Mouse (Mus musculus) intestine, embryonic 15.5 days (tissue): Measurements from ENCODE around the gene Rrbp1. TPM values are rescaled to one million over a fixed set of nuclear protein-coding genes. Genes with fewer than 3 reads are reported as not detected.

Source experiments
- ATAC-seq: fragments of 200-750 bp; cut with Nextera tagmentation; 2 replicates; pipeline ENCODE4 v1.8.0; 2017; ENCODE audit warnings: moderate TSS enrichment, moderate library complexity
- H3K27ac ChIP-seq: fragments of 300-500 bp; sonication (generic); 2 replicates; pipeline ENCODE4 v1.5.1; 2015; ENCODE audit warnings: mild to moderate bottlenecking, inconsistent platforms
- H3K27me3 ChIP-seq: fragments of 300-500 bp; sonication (generic); replicated peaks from 2 replicates; pipeline ENCODE4 v1.6.1; 2015; ENCODE audit warnings: inconsistent platforms
- H3K36me3 ChIP-seq: fragments of 300-500 bp; sonication (generic); 2 replicates; pipeline ENCODE4 v1.6.1; 2015; ENCODE audit warnings: inconsistent platforms
- H3K4me1 ChIP-seq: fragments of 300-500 bp; sonication (generic); replicated peaks from 2 replicates; pipeline ENCODE4 v1.6.1; 2015; ENCODE audit warnings: inconsistent platforms
- H3K4me2 ChIP-seq: fragments of 300-500 bp; sonication (generic); replicated peaks from 2 replicates; pipeline ENCODE4 v1.6.1; 2015; ENCODE audit warnings: mild to moderate bottlenecking, inconsistent platforms
- H3K4me3 ChIP-seq: fragments of 300-500 bp; sonication (generic); replicated peaks from 2 replicates; pipeline ENCODE4 v1.5.1; 2015; ENCODE audit warnings: inconsistent platforms
- H3K9ac ChIP-seq: fragments of 300-500 bp; sonication (generic); 2 replicates; pipeline ENCODE4 v1.6.1; 2015; ENCODE audit warnings: inconsistent platforms
- H3K9me3 ChIP-seq: fragments of 300-500 bp; sonication (generic); 2 replicates; pipeline ENCODE4 v1.6.1; 2016; ENCODE audit warnings: inconsistent platforms
- WGBS: fragments of 180-500 bp; shearing (Covaris S2); methylation state at CpG from one replicate; pipeline ENCODE4 v1.1.7; 2015; 5-methylcytosine and 5-hydroxymethylcytosine counted together
- polyA plus RNA-seq: library from polyadenylated mRNA; unstranded; fragments of >200 nt; fragmentation: Nextera tagmentation; extraction: Ambion mirVana; gene quantifications from 2 replicates; pipeline ENCODE4 v1.2.1, GENCODE M21; 2015

Gene Rrbp1
- polyA plus RNA-seq, 1 experiment from 2014 or later = 103 TPM

DNA sequence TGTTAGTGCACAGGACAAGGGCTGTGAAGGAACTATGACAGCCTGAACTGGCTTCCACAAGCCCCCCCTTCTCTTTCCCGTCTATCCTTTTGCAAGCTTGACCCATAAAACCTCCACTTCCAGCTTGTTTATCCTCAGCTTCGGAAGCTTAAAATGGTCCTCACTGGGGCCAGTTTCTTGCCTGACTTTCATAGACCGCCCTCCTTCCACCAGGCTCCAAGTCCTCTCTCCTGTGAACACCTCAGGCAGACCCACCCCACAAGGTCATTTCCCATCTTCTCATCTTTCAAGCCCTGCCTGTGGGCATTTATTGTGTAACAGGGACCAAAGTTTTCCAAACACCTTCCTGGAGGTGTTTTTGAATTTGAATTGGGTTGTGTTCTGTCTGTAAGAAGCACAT lies 11.4 kb upstream of the Rrbp1 start:
- H3K4me2 ChIP-seq = no peak overlapping the region
- no peaks in the 10 kb centered on the region for H3K27me3 ChIP-seq
- H3K9me3 ChIP-seq = no peaks in the 10 kb centered on the region
- no peak for ATAC-seq
- no peaks in the 10 kb centered on the region for H3K4me1 ChIP-seq
- H3K27ac ChIP-seq = no peak overlapping the region
- no peak overlapping the region for H3K4me3 ChIP-seq
- WGBS = 47% methylated on average over 3 of the region's 3 CpGs
- H3K36me3 ChIP-seq = no peaks in the 10 kb centered on the region
- no peak overlapping the region for H3K9ac ChIP-seq

DNA sequence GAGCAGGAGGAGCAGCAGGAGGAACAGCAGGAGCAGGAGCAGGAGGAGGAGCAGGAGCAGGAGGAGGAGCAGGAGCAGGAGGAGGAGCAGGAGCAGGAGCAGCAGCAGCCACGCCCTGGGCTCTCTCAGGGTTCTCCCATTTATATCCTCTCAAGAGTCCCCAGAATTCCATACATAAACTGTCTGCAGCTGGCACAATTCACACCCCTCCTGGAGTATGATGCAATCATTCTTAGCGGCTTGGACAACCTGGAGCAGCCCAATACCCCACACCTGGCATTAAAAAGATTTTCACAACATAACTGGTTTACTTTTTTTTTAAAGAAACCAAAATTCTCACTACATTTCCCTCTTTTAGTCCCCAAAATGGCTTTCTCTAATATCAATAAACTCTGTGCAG lies 8.9 kb upstream of the Rrbp1 start:
- H3K4me2 ChIP-seq = no peak overlapping the region
- H3K27ac ChIP-seq = no peak overlapping the region
- no peaks in the 10 kb centered on the region for H3K9me3 ChIP-seq
- peak; percentile 51 for ATAC-seq
- no peak overlapping the region for H3K4me3 ChIP-seq
- H3K36me3 ChIP-seq = no peaks in the 10 kb centered on the region
- 50% methylated on average over 2 of the region's 2 CpGs for WGBS
- H3K27me3 ChIP-seq = no peaks in the 10 kb centered on the region
- H3K9ac ChIP-seq = no peak overlapping the region
- no peaks in the 10 kb centered on the region for H3K4me1 ChIP-seq

DNA sequence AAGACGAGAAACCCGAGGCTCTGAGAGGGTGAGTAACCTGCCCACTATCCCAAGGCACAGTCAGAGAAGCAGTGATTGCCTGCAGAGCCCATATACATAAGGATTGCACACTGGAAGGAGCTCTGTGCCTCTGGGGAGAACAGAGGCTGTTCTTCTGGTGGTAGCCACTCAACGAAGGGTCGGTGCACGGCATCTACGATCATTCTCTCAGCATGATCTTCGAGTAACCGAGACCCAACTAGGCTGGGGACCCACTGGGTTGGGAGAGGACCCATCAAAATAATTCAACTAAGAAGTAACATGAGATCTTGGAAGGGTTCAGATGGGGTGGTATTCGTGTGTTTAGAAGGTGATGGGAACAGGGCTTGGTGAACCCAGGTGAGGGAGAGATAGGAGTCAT lies 4.8 kb upstream of the Rrbp1 start:
- 85% methylated on average over 9 of the region's 9 CpGs for WGBS

DNA sequence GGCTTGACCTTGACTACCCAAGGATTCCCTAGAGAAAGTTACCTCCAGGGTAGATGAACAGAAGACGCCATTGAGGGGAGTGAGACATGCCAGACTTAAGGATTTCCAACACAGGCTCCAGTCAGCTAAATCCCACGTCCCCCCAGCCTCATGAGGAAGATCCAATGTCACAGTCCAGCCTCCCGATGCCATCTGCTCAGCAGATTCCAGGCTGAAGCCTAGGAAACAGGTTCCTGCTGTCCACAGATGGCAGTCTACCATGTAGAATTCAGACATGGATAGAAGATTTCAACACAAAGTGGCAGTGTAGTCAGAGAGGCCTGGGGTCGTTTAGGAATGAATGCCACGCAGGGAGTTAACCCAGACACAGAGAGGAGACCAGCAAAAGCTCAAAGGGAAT lies 3.4 kb upstream of the Rrbp1 start:
- Histone ChIP-seq H3K9ac (no peak overlapping the region), H3K27me3 (no peaks in the 10 kb centered on the region), H3K4me3 (no peak overlapping the region), H3K27ac (no peak overlapping the region), H3K4me1 (peaks cover 2% of the 10 kb centered on the region), H3K9me3 (no peaks in the 10 kb centered on the region), H3K4me2 (no peak overlapping the region; the same call in 1 of the 2 replicates), H3K36me3 (no peaks in the 10 kb centered on the region)
- 57% methylated on average over 5 of the region's 5 CpGs for WGBS
- no peak for ATAC-seq

More for the DNA sequence above, 4.8 kb upstream of the Rrbp1 start:
- Histone ChIP-seq H3K9me3 (no peaks in the 10 kb centered on the region), H3K36me3 (no peaks in the 10 kb centered on the region), H3K9ac (no peak overlapping the region), H3K4me1 (no peaks in the 10 kb centered on the region), H3K4me2 (no peak overlapping the region), H3K4me3 (no peak overlapping the region), H3K27me3 (no peaks in the 10 kb centered on the region), H3K27ac (no peak overlapping the region)
- ATAC-seq = no peak

DNA sequence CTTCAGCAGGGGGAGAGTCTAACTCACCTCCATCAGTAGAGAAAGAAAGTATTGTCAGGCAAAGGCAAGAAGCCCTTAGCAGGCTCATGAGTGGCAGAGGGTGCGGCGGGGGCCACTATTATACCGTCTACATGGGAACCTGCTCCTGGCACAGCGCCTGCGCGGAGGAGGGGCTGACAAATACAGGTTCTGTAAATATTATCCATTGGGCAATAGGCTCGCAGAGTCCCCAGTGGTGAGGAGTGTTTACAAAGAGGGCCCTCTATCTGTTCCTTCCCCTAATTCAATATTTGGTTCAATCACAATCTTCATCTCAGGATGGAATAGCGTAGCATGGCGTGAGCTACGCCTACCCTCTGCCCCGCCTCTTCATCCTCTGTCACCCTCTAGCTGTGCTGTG lies 3.0 kb upstream of the Rrbp1 start:
- no peak overlapping the region for H3K27ac ChIP-seq
- no peaks in the 10 kb centered on the region for H3K9me3 ChIP-seq
- no peak overlapping the region for H3K4me3 ChIP-seq
- H3K36me3 ChIP-seq = no peaks in the 10 kb centered on the region
- no peak for ATAC-seq
- no peak overlapping the region; the same call in 1 of the 2 replicates for H3K4me2 ChIP-seq
- 61% methylated on average over 11 of the region's 11 CpGs for WGBS
- H3K27me3 ChIP-seq = no peaks in the 10 kb centered on the region
- peaks cover 5% of the 10 kb centered on the region for H3K4me1 ChIP-seq
- H3K9ac ChIP-seq = no peak overlapping the region

DNA sequence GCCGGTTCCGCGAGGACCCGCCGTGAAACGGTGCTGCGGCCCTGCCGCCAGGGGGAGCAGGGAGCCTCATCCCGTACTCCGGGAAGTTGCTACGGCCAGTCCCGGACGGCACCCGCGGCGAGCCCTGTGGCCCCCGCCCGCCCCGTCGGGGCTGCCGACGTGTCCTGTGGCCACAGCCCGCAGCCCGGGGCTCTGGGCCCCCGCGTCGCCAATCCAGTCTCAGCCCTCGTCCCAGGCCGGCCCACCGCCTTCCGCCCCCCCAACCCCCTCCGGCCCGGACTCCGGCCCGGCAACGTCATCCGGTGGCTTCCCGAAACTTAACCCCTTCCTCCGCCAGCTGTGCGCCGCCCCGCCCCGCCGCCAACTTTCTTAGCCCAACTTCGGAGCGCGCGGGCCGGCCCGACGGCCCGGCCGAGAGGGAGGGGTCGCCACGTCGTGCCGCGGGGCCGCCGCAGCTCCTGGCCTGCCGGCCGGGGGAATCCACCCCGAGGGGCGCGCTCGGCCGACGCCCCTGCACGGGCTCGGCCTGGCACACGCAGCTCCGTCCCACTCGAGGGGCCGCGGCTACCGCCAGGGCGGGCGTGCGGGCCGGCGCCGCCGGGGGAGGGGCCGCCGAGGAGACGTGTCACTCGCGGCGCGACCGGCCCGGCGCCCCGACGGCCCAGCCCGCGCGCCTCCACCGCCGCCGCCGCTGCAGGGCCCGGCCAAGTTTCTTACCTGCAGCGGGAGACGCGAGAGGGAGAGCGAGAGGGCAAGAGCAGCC lies 600 bp downstream of the Rrbp1 start:
- peak overlapping the region; percentile 74 for H3K4me2 ChIP-seq
- H3K36me3 ChIP-seq = no peaks in the 10 kb centered on the region
- peak overlapping the region; percentile 99 for H3K4me3 ChIP-seq
- peak overlapping the region; percentile 98 for H3K27ac ChIP-seq
- under 1% methylated on average over 91 of the region's 107 CpGs for WGBS
- no peaks in the 10 kb centered on the region for H3K9me3 ChIP-seq
- H3K27me3 ChIP-seq = no peaks in the 10 kb centered on the region
- ATAC-seq = peak; percentile 45
- H3K9ac ChIP-seq = peak overlapping the region; percentile 97
- peaks cover 35% of the 10 kb centered on the region for H3K4me1 ChIP-seq

DNA sequence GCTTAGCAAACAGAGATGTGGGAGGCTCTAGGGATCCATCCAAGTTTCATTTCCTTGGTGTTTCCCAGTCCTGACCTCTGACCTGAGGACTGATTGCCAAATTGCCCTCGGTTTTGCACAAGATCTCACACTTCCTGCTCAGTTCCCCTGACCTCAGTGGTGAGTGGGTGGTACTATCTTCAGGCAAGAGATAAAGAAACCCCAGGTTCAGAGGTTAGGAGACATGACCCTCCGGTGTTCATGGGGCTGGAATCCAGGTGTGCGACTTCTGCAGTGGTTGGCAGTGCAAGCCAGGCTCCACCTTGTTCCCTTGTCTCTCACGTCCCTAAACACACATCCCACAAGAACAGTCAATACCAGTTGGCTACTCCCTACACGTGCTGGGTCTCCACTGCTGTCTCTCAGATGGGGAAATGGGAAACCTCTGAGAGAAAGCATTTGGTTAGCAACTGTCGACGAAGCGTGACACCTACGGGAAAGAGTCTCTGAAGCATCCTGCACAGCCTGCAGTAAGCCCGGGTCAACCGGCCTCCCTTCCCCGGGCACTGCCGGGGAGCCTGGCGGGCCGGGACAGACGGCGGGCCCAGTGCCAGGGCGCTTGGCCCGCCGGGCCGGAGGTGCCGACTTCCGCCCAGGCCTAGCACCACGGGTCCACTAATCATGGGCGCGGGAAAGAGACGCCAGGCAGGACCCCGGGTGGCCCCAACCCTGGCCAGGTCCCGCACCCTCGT lies 1.3 kb downstream of the Rrbp1 start:
- ATAC-seq = peak; percentile 29
- peaks cover 42% of the 10 kb centered on the region for H3K4me1 ChIP-seq

DNA sequence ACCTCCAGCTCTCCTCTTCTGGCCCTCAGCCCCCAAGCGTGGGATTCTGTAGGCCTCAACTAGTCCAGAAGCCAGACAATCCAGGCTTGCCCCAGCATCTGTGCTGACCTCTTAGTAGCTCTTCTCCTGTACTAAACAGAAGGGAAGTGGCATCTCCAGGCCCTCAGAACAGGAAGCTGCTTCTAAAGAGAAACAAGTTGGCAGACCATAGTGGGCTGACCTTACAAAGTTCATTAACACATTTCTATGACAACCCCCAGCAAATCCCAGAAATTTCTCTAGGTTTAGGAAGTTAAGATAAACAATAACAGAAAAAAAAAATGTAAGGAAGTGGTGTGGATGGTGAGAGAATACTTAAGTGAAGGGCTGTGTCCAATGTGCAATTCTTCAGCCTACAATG lies 2.0 kb downstream of the Rrbp1 start:
- H3K27me3 ChIP-seq = no peaks in the 10 kb centered on the region
- ATAC-seq = no peak
- H3K4me2 ChIP-seq = peak overlapping the region; percentile 74
- no peaks in the 10 kb centered on the region for H3K9me3 ChIP-seq
- H3K4me1 ChIP-seq = peaks cover 47% of the 10 kb centered on the region
- H3K27ac ChIP-seq = peak overlapping the region; percentile 98
- no peaks in the 10 kb centered on the region for H3K36me3 ChIP-seq
- 52% methylated on average over 1 of the region's 1 CpGs for WGBS
- H3K9ac ChIP-seq = 0 out of 2 replicates have a peak overlapping the region, but pooled peaks have one; percentile 97
- peak overlapping the region; percentile 99 for H3K4me3 ChIP-seq

More for the DNA sequence above, 1.3 kb downstream of the Rrbp1 start:
- Histone ChIP-seq H3K9me3 (no peaks in the 10 kb centered on the region), H3K27me3 (no peaks in the 10 kb centered on the region), H3K9ac (peak overlapping the region; percentile 97), H3K4me3 (peak overlapping the region; percentile 99), H3K4me2 (peak overlapping the region; percentile 74), H3K36me3 (no peaks in the 10 kb centered on the region), H3K27ac (peak overlapping the region; percentile 98)
- 2% methylated on average over 30 of the region's 30 CpGs for WGBS

DNA sequence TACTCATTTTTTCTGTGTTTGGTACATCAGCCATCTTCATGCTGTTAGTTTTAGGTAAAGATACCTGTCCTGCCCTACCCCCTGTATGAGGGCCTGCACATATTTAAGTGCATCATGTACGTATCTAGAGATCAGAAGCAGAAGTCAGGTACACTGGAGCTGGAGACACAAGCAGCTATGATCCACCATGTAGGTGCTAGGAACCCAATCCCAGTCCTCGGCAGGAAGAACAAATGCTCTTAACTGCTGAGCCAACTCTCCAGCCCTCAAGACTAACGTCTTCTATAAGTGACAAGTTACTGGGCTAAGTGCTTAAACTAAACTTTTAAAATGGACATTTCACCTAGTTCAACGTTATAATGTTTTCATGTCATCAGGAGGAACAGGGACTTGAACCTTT lies 3.9 kb downstream of the Rrbp1 start:
- WGBS = 77% methylated on average over 4 of the region's 4 CpGs
- H3K4me1 ChIP-seq = peaks cover 59% of the 10 kb centered on the region

DNA sequence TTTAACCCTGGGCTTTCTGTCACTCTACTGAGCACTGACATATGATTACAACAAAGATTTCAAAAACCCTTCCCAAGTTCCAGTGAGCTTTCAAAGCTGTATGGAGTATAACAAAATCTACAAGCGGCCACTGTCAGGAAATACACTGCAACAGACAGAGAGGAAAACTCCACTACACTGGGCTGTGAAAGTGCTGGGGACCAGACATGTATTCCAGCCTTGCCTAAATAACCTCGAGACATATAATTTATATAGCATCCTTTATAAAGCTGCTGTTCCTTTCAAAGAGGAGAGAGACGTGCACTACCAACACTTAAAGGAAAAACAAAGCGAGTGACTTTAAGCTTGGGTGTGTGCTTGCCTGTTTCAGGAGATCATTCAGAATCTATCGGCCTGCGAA lies 4.4 kb downstream of the Rrbp1 start:
- ATAC-seq = no peak
- no peak overlapping the region for H3K4me2 ChIP-seq
- WGBS = 66% methylated on average over 6 of the region's 6 CpGs
- H3K4me3 ChIP-seq = no peak overlapping the region
- no peaks in the 10 kb centered on the region for H3K9me3 ChIP-seq
- H3K9ac ChIP-seq = no peak overlapping the region
- H3K4me1 ChIP-seq = peaks cover 59% of the 10 kb centered on the region
- H3K36me3 ChIP-seq = 0 out of 2 replicates have a peak, but pooled peaks cover 3% of the 10 kb centered on the region
- no peaks in the 10 kb centered on the region for H3K27me3 ChIP-seq
- no peak overlapping the region for H3K27ac ChIP-seq

More for the DNA sequence above, 3.9 kb downstream of the Rrbp1 start:
- Histone ChIP-seq H3K36me3 (0 out of 2 replicates have a peak, but pooled peaks cover 3% of the 10 kb centered on the region), H3K4me3 (no peak overlapping the region), H3K4me2 (no peak overlapping the region), H3K9ac (no peak overlapping the region), H3K9me3 (no peaks in the 10 kb centered on the region), H3K27ac (no peak overlapping the region), H3K27me3 (no peaks in the 10 kb centered on the region)
- no peak for ATAC-seq

DNA sequence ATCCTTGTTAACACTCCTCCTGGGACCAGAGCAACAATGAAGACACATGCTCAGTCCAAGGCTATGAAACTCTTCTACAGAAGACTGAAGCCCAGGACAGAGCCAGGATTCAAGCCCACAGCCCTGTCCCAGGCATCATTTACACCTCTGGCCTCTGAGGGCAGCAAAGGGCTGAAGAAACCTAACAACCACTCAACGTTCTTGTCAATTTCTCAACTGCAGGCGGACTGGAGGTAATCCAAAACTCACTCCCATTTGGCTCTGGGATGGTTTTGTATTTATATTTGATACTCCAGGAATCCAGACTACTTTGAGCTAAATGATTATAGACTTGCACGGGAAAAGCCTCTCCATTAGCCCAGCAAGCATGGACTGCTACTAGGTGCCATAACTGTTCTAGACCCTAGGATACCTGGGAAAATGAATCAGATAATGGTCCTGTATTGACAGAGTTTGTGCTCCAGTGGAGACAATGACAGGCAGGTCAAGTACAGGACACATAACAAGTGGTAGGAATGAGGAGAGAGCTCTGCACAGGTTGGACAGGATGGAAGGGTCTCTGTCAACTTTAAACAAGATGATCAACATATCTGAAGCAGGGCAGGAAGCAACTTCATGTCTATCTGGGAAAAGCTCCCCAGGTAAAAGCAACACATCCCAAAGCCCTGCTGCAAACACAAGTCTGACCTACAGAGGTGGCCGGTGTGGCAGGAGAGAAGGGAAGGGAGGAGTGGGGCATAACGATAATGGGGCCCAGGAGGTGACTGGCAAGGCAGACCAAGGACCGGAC lies 5.7 kb downstream of the Rrbp1 start:
- Histone ChIP-seq H3K9me3 (no peaks in the 10 kb centered on the region), H3K4me1 (peaks cover 59% of the 10 kb centered on the region), H3K4me3 (no peak overlapping the region), H3K36me3 (0 out of 2 replicates have a peak, but pooled peaks cover 3% of the 10 kb centered on the region), H3K4me2 (0 out of 2 replicates have a peak overlapping the region, but pooled peaks have one; percentile 15), H3K27ac (no peak overlapping the region), H3K27me3 (no peaks in the 10 kb centered on the region), H3K9ac (no peak overlapping the region)
- no peak for ATAC-seq
- 60% methylated on average over 6 of the region's 6 CpGs for WGBS

DNA sequence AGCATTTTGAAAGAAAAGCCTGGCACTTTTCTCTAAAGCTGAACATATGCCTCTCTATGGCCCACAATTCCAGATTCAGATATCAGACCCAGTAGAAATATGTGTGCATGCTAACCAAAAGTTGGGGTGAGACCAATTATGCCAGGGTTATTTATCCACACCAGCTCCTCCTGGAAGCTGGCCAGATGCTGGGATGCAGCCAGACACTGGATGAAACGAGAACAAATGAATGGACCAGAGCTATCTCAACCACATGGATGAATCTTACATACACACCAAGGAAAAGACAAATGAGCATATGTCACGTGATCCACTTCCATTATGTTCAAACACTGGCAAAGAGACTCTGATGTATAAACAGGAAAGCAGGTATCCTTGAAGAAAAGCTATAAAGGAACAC lies 7.5 kb downstream of the Rrbp1 start:
- Histone ChIP-seq H3K9me3 (no peaks in the 10 kb centered on the region), H3K4me3 (no peak overlapping the region), H3K4me1 (peaks cover 51% of the 10 kb centered on the region), H3K36me3 (0 out of 2 replicates have a peak, but pooled peaks cover 3% of the 10 kb centered on the region), H3K27me3 (no peaks in the 10 kb centered on the region), H3K4me2 (no peak overlapping the region), H3K9ac (no peak overlapping the region), H3K27ac (no peak overlapping the region)
- 36% methylated on average over 2 of the region's 2 CpGs for WGBS
- ATAC-seq = no peak
